Mouse (Mus musculus) yolk sac, embryonic 10.5 days (tissue): Measurements from ENCODE around the gene Pde3a.

Experiments
- DNase-seq: peaks from one replicate; pipeline ENCODE4 v3.0.0-alpha.2; 2017; ENCODE audit warnings: low spot score

The Pde3a gene

GRCm38 (mm10) chr6:141495634-141496418 is 246.8 kb downstream of the Pde3a start:
- no peak for DNase-seq

GRCm38 (mm10) chr6:141499511-141499910 is 250.4 kb downstream of the Pde3a start:
- DNase-seq = no peak

GRCm38 (mm10) chr6:141501171-141501570 is 252.1 kb downstream of the Pde3a start:
- no peak for DNase-seq

GRCm38 (mm10) chr6:141522541-141522940 is 273.5 kb downstream of the Pde3a start:
- DNase-seq = no peak

GRCm38 (mm10) chr6:141523747-141524640 is 274.9 kb downstream of the Pde3a start, which contains the start of gene Slco1c1:
Gene Slco1c1, plus strand, starts transcription at chr6:141524368.
- DNase-seq = no peak

- DNase-seq = no peak
These were observed 276.7 kb downstream of the Pde3a start for GRCm38 (mm10) chr6:141525787-141526186.

GRCm38 (mm10) chr6:141530865-141531264 is 281.8 kb downstream of the Pde3a start:
- no peak for DNase-seq

- DNase-seq = no peak
These were observed 288.2 kb downstream of the Pde3a start for GRCm38 (mm10) chr6:141537298-141537697.

GRCm38 (mm10) chr6:141541136-141541535 is 292.1 kb downstream of the Pde3a start:
- DNase-seq = no peak

- DNase-seq = peak; percentile 41
These were observed 294.3 kb downstream of the Pde3a start for GRCm38 (mm10) chr6:141543344-141543743.
